Mouse (Mus musculus): ENCODE measurements around the gene Cenpa.

- TF ChIP-seq CTCF (IDR thresholded peaks at IDR 0.05; ENCODE audit: borderline replicate concordance, insufficient read depth, low read depth, low read length) (no peak), POLR2A (IDR thresholded peaks at IDR 0.05; ENCODE audit: borderline replicate concordance, insufficient read depth, low read length) (no peak)
Measured at GRCm38 (mm10) chr5:30655526-30656195, 10.9 kb upstream of the Cenpa start.
